Mouse (Mus musculus): Measurements from ENCODE around the gene Cyp4f40.
"Not testable (repeated sequence)": the region's sequence is repeated elsewhere in the genome, so short reads cannot be mapped to it uniquely, and the experiment has no call there.

Gene Cyp4f40

GRCm38 (mm10) chr17:32710541-32710940 lies 51.8 kb downstream of the Cyp4f40 start:
- not testable (repeated sequence) for DNase-seq (ENCODE audit: low spot score in 2 of 2)

DNA sequence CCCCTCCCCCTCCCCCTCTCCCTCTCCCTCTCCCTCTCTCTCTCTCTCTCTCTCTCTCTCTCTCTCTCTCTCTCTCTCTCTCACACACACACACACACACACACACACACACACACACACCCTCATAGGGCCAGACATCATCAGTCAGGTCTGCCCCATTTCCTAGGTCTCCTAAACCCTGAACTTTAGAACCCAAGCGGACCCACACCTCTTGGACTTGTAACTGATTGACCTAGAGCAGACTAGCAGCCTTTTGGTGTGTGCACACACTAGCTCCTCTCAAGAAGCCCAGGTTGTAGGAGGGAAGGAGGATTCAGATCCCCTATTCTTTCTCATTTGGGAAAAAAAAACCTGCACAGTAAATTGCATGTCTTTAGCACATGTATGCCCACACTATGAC lies 63.5 kb downstream of the Cyp4f40 start:
- not testable (repeated sequence) for DNase-seq (ENCODE audit: low spot score in 2 of 2)

- DNase-seq (ENCODE audit: low spot score in 2 of 2), result no peak
Measured at GRCm38 (mm10) chr17:32722771-32723170, 64.1 kb downstream of the Cyp4f40 start.

DNA sequence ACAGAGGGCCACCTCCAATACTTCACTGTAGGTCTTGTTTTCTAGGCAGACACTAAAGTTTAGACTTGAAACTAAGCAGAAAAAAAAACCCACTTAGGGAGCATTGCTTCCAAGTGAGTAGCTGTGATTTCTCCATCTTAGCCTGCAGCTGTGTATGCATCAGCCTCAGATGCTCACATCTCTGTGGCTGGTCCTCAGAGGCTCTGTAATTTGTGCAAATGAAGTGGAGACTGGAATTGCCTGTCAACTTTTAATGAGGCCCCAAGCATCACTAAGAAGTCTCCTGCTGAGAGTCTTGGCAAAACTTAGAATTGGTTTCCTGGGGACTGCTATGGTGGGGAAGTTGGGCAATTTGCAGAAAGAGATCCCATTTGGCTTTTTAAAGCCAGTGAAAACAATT lies 67.7 kb downstream of the Cyp4f40 start:
- DNase-seq (ENCODE audit: low spot score in 2 of 2), result not testable (repeated sequence)
